Mouse (Mus musculus) testis, adult 2 months (tissue): ENCODE measurements around the gene Mcub.

Source experiments
- CTCF ChIP-seq: fragments of 200-500 bp; IDR thresholded peaks from 2 replicates; pipeline ENCODE4 v1.5.1; 2012; ENCODE audit warnings: low read depth, mild to moderate bottlenecking, inconsistent platforms, low read length, moderate library complexity; ENCODE audit not compliant: control insufficient read depth, insufficient read depth, insufficient replicate concordance
- POLR2A ChIP-seq: fragments of 200-500 bp; IDR thresholded peaks from 2 replicates; pipeline ENCODE4 v1.6.1; 2012; ENCODE audit warnings: low read depth, mild to moderate bottlenecking, inconsistent platforms, low read length, moderate library complexity; ENCODE audit not compliant: control insufficient read depth

DNA sequence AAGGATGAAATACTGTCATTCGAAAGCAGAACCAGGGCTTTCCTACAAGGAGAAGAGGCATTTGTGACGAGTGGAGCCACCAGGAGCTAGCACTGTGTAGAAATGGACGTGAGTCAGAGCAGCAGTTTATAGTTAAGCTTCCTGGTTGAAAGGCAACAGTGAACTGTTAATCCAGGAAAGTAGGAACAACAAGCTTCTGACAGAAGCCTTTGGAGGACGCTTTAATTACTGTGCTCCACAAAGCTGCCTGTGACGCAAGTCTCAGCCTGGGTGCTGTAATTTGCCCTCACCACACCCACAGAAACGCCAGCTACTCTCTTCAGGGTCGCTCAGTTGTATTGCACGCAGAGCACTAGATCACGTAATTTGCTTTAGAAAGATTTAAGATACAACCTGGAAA, 33.4 kb downstream of the Mcub start:
- no peak for TF ChIP-seq POLR2A
- TF ChIP-seq CTCF, result no peak
